ENCODE assay signal across 17 mouse cellular contexts in genomic region chr1:97238557-97238956, GRCm38 (mm10).
"Had no signal": no experiment of that assay in that cellular context is flagged by ENCODE, and none has a peak within 500 bp of the region (broad histone marks: within the 10 kb centered on the region; RNA-seq: fewer than 3 reads in every experiment).

No protein-coding gene starts in this region.

- DNase-seq: left cerebral cortex, postnatal 4 days; liver; liver, embryonic 13.5 days; liver, postnatal 0 days; lung, adult 18-20 months; lung, adult 2 months; lung, embryonic 14.5 days; lung, postnatal 10 days; lung, postnatal 14 days; lung, postnatal 36 days; lung, postnatal 4 days; midbrain, embryonic 14.5 days had no signal

- ATAC-seq: liver, embryonic 12.5 days; liver, postnatal 0 days; lung, postnatal 0 days; midbrain, embryonic 13.5 days; midbrain, embryonic 15.5 days; midbrain, embryonic 16.5 days had no signal
